Mouse (Mus musculus) B cell, adult (primary cell): ENCODE data around the gene Arv1. TPM values are rescaled to one million over a fixed set of nuclear protein-coding genes. Genes with fewer than 3 reads are reported as not detected.

Experiments
- total RNA-seq: library from RNA; stranded (reverse); gene quantifications from 4 replicates; pipeline ENCODE4 v1.2.4, GENCODE M21; 2023; ENCODE audit not compliant: inconsistent age

Gene Arv1
- total RNA-seq = 16.4 to 23.9 TPM (median 21.8 TPM) in 4 replicates

GRCm38 (mm10) chr8:124721862-124722515 is at the start of gene Arv1, which contains the start of gene Ttc13:
Gene Arv1 (plus strand): TSS chr8:124722139.
Gene Ttc13 (minus strand): TSS chr8:124721983.

GRCm38 (mm10) chr8:124751709-124752173 is 29.8 kb downstream of the Arv1 start, which contains the start of gene Fam89a:
Gene Fam89a (minus strand): TSS chr8:124751832.

Other genes starting within 250 kb of the Arv1 start
- gene Cog2, start 201.4 kb upstream of the Arv1 start, total RNA-seq = 39.7 to 51.0 TPM (median 44.1 TPM) in 4 replicates
- gene Agt, start 152.4 kb upstream of the Arv1 start, total RNA-seq = not detected in 4 replicates
- not detected in 4 replicates for gene Capn9, start 146.0 kb upstream of the Arv1 start, total RNA-seq
- 7.5 to 8.9 TPM (median 7.7 TPM) in 4 replicates for gene 2310022B05Rik, start 58.8 kb upstream of the Arv1 start, total RNA-seq
- gene Ttc13, start 156 bp upstream of the Arv1 start, total RNA-seq = 75.2 to 95.7 TPM (median 85.1 TPM) in 4 replicates
- gene Fam89a, start 29.7 kb downstream of the Arv1 start, total RNA-seq = 0.39 to 0.67 TPM (median 0.51 TPM) in 3 of 4 replicates, not detected in the other
- not detected in 4 replicates for gene Trim67, start 71.0 kb downstream of the Arv1 start, total RNA-seq
- 60.0 to 72.1 TPM (median 68.0 TPM) in 4 replicates for gene Gnpat, start 140.9 kb downstream of the Arv1 start, total RNA-seq
- gene 2810004N23Rik, start 141.0 kb downstream of the Arv1 start, total RNA-seq = 24.0 to 26.7 TPM (median 24.1 TPM) in 4 replicates
- 11.3 to 14.1 TPM (median 12.0 TPM) in 4 replicates for gene Exoc8, start 175.6 kb downstream of the Arv1 start, total RNA-seq
- 30.1 to 31.9 TPM (median 31.0 TPM) in 4 replicates for gene Sprtn, start 175.7 kb downstream of the Arv1 start, total RNA-seq
- gene Egln1, start 227.2 kb downstream of the Arv1 start, total RNA-seq = 15.0 to 17.8 TPM (median 17.5 TPM) in 4 replicates